Mouse (Mus musculus): ENCODE results near the gene Asb5. TPM values are rescaled to one million over a fixed set of nuclear protein-coding genes. Genes with fewer than 3 reads are reported as not detected.

Gene Asb5
- total and polyA plus RNA-seq, 2 experiments, result 0.09 to 0.38 TPM

Other genes starting within 250 kb of the Asb5 start
- 82.3 and 83.2 TPM in 2 replicates for gene Spcs3, start 418 bp downstream of the Asb5 start, total RNA-seq (2014; rRNA removed)
- 13.5 TPM in 2 replicates for gene Spcs3, start 418 bp downstream of the Asb5 start, polyA plus RNA-seq (2012; rRNA removed)
- not detected in 2 replicates for gene Spata4, start 71.2 kb downstream of the Asb5 start, total RNA-seq (2014; rRNA removed)
- gene Spata4, start 71.2 kb downstream of the Asb5 start, polyA plus RNA-seq (2012; rRNA removed), result not detected in 2 replicates

Measured in liver, adult 2 months (tissue).